Mouse (Mus musculus): ENCODE measurements around the gene Krtap4-2. TPM values are rescaled to one million over a fixed set of nuclear protein-coding genes. Genes with fewer than 3 reads are reported as not detected.
"Not testable (repeated sequence)": the region's sequence is repeated elsewhere in the genome, so short reads cannot be mapped to it uniquely, and the experiment has no call there.

Krtap4-2 gene
- polyA plus RNA-seq (2015; fragmentation: Nextera tagmentation; extraction: Ambion mirVana) = 1.6 and 3.2 TPM in 2 replicates

GRCm38 (mm10) chr11:99634653-99635134, at the start of gene Krtap4-2:
Gene Krtap4-2, minus strand, starts transcription at chr11:99635084.
- H3K4me2 ChIP-seq (replicated peaks) = 0 out of 2 replicates have a peak within 1 kb of the TSS, but pooled peaks have one; percentile 15
- no peak within 1 kb of the TSS for H3K4me3 ChIP-seq (replicated peaks)
- no peaks in the 10 kb centered on the region for H3K36me3 ChIP-seq
- H3K9ac ChIP-seq = no peak within 1 kb of the TSS
- H3K9me3 ChIP-seq (replicated peaks) = no peaks in the 10 kb centered on the region
- H3K4me1 ChIP-seq = peaks cover 3% of the 10 kb centered on the region; the same call in 1 of the 2 replicates
- WGBS = 18% methylated on average over 8 of the region's 8 CpGs
- ATAC-seq (ENCODE audit: insufficient number of reproducible peaks, low FRiP score, low TSS enrichment, low read depth) = no peak
- H3K27ac ChIP-seq (replicated peaks) = 0 out of 2 replicates have a peak within 1 kb of the TSS, but pooled peaks have one; percentile 22
- H3K27me3 ChIP-seq = no peaks in the 10 kb centered on the region

GRCm38 (mm10) chr11:99683481-99683880, 48.6 kb upstream of the Krtap4-2 start:
- Histone ChIP-seq H3K9me3 (replicated peaks) (no peaks in the 10 kb centered on the region), H3K27me3 (no peaks in the 10 kb centered on the region), H3K4me1 (no peaks in the 10 kb centered on the region), H3K4me3 (replicated peaks) (no peak overlapping the region), H3K27ac (replicated peaks) (no peak overlapping the region), H3K4me2 (replicated peaks) (no peak overlapping the region), H3K36me3 (no peaks in the 10 kb centered on the region), H3K9ac (no peak overlapping the region)
- WGBS = 78% methylated on average over 2 of the region's 2 CpGs
- ATAC-seq (ENCODE audit: insufficient number of reproducible peaks, low FRiP score, low TSS enrichment, low read depth) = no peak

- no peak within 1 kb of the TSS for H3K27ac ChIP-seq (replicated peaks)
- H3K4me1 ChIP-seq = no peaks in the 10 kb centered on the region
- H3K27me3 ChIP-seq = no peaks in the 10 kb centered on the region
- H3K4me3 ChIP-seq (replicated peaks) = no peak within 1 kb of the TSS
- H3K4me2 ChIP-seq (replicated peaks) = no peak within 1 kb of the TSS
- no peaks in the 10 kb centered on the region for H3K36me3 ChIP-seq
- H3K9me3 ChIP-seq (replicated peaks) = no peaks in the 10 kb centered on the region
- no peak for ATAC-seq (ENCODE audit: insufficient number of reproducible peaks, low FRiP score, low TSS enrichment, low read depth)
- no peak within 1 kb of the TSS for H3K9ac ChIP-seq
Measured at GRCm38 (mm10) chr11:99665860-99666259, 31.0 kb upstream of the Krtap4-2 start, which contains the start of gene Krtap4-6. Gene Krtap4-6, minus strand, starts transcription at chr11:99665960.

- WGBS = 84% methylated on average over 10 of the region's 10 CpGs
- Histone ChIP-seq H3K27me3 (no peaks in the 10 kb centered on the region), H3K4me2 (replicated peaks) (no peak overlapping the region), H3K36me3 (no peaks in the 10 kb centered on the region), H3K27ac (replicated peaks) (no peak overlapping the region), H3K4me1 (no peaks in the 10 kb centered on the region), H3K4me3 (replicated peaks) (no peak overlapping the region), H3K9me3 (replicated peaks) (no peaks in the 10 kb centered on the region), H3K9ac (no peak overlapping the region)
- no peak for ATAC-seq (ENCODE audit: insufficient number of reproducible peaks, low FRiP score, low TSS enrichment, low read depth)
Measured at GRCm38 (mm10) chr11:99662802-99663201, 27.9 kb upstream of the Krtap4-2 start.

GRCm38 (mm10) chr11:99659256-99659655, 24.4 kb upstream of the Krtap4-2 start:
- Histone ChIP-seq H3K36me3 (no peaks in the 10 kb centered on the region), H3K9ac (no peak overlapping the region), H3K4me3 (replicated peaks) (no peak overlapping the region), H3K4me1 (no peaks in the 10 kb centered on the region), H3K27me3 (no peaks in the 10 kb centered on the region), H3K4me2 (replicated peaks) (no peak overlapping the region), H3K27ac (replicated peaks) (no peak overlapping the region), H3K9me3 (replicated peaks) (no peaks in the 10 kb centered on the region)
- no peak for ATAC-seq (ENCODE audit: insufficient number of reproducible peaks, low FRiP score, low TSS enrichment, low read depth)
- WGBS = 69% methylated on average over 4 of the region's 4 CpGs

- H3K36me3 ChIP-seq; H3K9me3 ChIP-seq (replicated peaks); H3K27me3 ChIP-seq; ATAC-seq (ENCODE audit: insufficient number of reproducible peaks, low FRiP score, low TSS enrichment, low read depth); H3K27ac ChIP-seq (replicated peaks); H3K4me3 ChIP-seq (replicated peaks); H3K9ac ChIP-seq; H3K4me2 ChIP-seq (replicated peaks); H3K4me1 ChIP-seq: not testable (repeated sequence)
- 55% methylated on average over 10 of the region's 10 CpGs for WGBS
Measured at GRCm38 (mm10) chr11:99658467-99659010, 23.7 kb upstream of the Krtap4-2 start, which contains the start of gene Gm11563. Gene Gm11563, minus strand, starts transcription at chr11:99658960.

GRCm38 (mm10) chr11:99657051-99657450, 22.2 kb upstream of the Krtap4-2 start:
- no peak overlapping the region for H3K27ac ChIP-seq (replicated peaks)
- H3K4me3 ChIP-seq (replicated peaks) = no peak overlapping the region
- H3K36me3 ChIP-seq = no peaks in the 10 kb centered on the region
- no peak overlapping the region for H3K4me2 ChIP-seq (replicated peaks)
- H3K9ac ChIP-seq = no peak overlapping the region
- WGBS = 38% methylated on average over 5 of the region's 5 CpGs
- H3K4me1 ChIP-seq = no peaks in the 10 kb centered on the region
- no peaks in the 10 kb centered on the region for H3K27me3 ChIP-seq
- no peak for ATAC-seq (ENCODE audit: insufficient number of reproducible peaks, low FRiP score, low TSS enrichment, low read depth)
- H3K9me3 ChIP-seq (replicated peaks) = no peaks in the 10 kb centered on the region

- Histone ChIP-seq H3K27ac (replicated peaks) (no peak within 1 kb of the TSS), H3K4me1 (no peaks in the 10 kb centered on the region), H3K4me3 (replicated peaks) (no peak within 1 kb of the TSS), H3K27me3 (no peaks in the 10 kb centered on the region), H3K36me3 (no peaks in the 10 kb centered on the region), H3K9me3 (replicated peaks) (no peaks in the 10 kb centered on the region), H3K9ac (no peak within 1 kb of the TSS), H3K4me2 (replicated peaks) (no peak within 1 kb of the TSS)
- WGBS = 84% methylated on average over 2 of the region's 2 CpGs
- ATAC-seq (ENCODE audit: insufficient number of reproducible peaks, low FRiP score, low TSS enrichment, low read depth) = no peak
Measured at GRCm38 (mm10) chr11:99650136-99650535, 15.3 kb upstream of the Krtap4-2 start, which contains the start of gene Gm11555. Gene Gm11555, minus strand, starts transcription at chr11:99650236.

GRCm38 (mm10) chr11:99646444-99646843, 11.6 kb upstream of the Krtap4-2 start:
- no peak overlapping the region for H3K27ac ChIP-seq (replicated peaks)
- H3K4me1 ChIP-seq = no peaks in the 10 kb centered on the region
- H3K36me3 ChIP-seq = no peaks in the 10 kb centered on the region
- no peak overlapping the region for H3K4me3 ChIP-seq (replicated peaks)
- no peaks in the 10 kb centered on the region for H3K27me3 ChIP-seq
- H3K9me3 ChIP-seq (replicated peaks) = no peaks in the 10 kb centered on the region
- H3K4me2 ChIP-seq (replicated peaks) = no peak overlapping the region
- 56% methylated on average over 15 of the region's 15 CpGs for WGBS
- H3K9ac ChIP-seq = no peak overlapping the region
- ATAC-seq (ENCODE audit: insufficient number of reproducible peaks, low FRiP score, low TSS enrichment, low read depth) = no peak

GRCm38 (mm10) chr11:99644351-99644750, 9.5 kb upstream of the Krtap4-2 start:
- H3K9me3 ChIP-seq (replicated peaks) = no peaks in the 10 kb centered on the region
- no peak overlapping the region for H3K4me2 ChIP-seq (replicated peaks)
- no peaks in the 10 kb centered on the region for H3K4me1 ChIP-seq
- H3K4me3 ChIP-seq (replicated peaks) = no peak overlapping the region
- no peaks in the 10 kb centered on the region for H3K36me3 ChIP-seq
- no peak overlapping the region for H3K27ac ChIP-seq (replicated peaks)
- H3K27me3 ChIP-seq = no peaks in the 10 kb centered on the region
- no peak for ATAC-seq (ENCODE audit: insufficient number of reproducible peaks, low FRiP score, low TSS enrichment, low read depth)
- no peak overlapping the region for H3K9ac ChIP-seq
- 48% methylated on average over 3 of the region's 3 CpGs for WGBS

GRCm38 (mm10) chr11:99643635-99644139, 8.8 kb upstream of the Krtap4-2 start, which contains the start of gene Krtap4-7:
Gene Krtap4-7, minus strand, starts transcription at chr11:99644089.
- H3K27ac ChIP-seq (replicated peaks); H3K9me3 ChIP-seq (replicated peaks); H3K4me1 ChIP-seq; H3K4me3 ChIP-seq (replicated peaks); H3K4me2 ChIP-seq (replicated peaks); H3K27me3 ChIP-seq; H3K9ac ChIP-seq; H3K36me3 ChIP-seq; ATAC-seq (ENCODE audit: insufficient number of reproducible peaks, low FRiP score, low TSS enrichment, low read depth): not testable (repeated sequence)
- WGBS = 81% methylated on average over 9 of the region's 9 CpGs

- no peak for ATAC-seq (ENCODE audit: insufficient number of reproducible peaks, low FRiP score, low TSS enrichment, low read depth)
- Histone ChIP-seq H3K9ac (no peak overlapping the region), H3K27ac (replicated peaks) (no peak overlapping the region), H3K36me3 (no peaks in the 10 kb centered on the region), H3K4me3 (replicated peaks) (no peak overlapping the region), H3K9me3 (replicated peaks) (no peaks in the 10 kb centered on the region), H3K27me3 (no peaks in the 10 kb centered on the region), H3K4me2 (replicated peaks) (no peak overlapping the region), H3K4me1 (no peaks in the 10 kb centered on the region)
- 10% methylated on average over 1 of the region's 1 CpGs for WGBS
Measured at GRCm38 (mm10) chr11:99640926-99641325, 6.0 kb upstream of the Krtap4-2 start.
